Mouse (Mus musculus) lung, postnatal 0 days (tissue): Measurements from ENCODE around the gene Tmem132a. TPM values are rescaled to one million over a fixed set of nuclear protein-coding genes. Genes with fewer than 3 reads are reported as not detected.

Source experiments
- ATAC-seq: fragments of 200-750 bp; cut with Nextera tagmentation; 2 replicates; pipeline ENCODE4 v1.8.0; 2017; ENCODE audit warnings: moderate library complexity
- DNase-seq: peaks from one replicate; pipeline ENCODE4 v3.0.0-alpha.2; 2016; ENCODE audit warnings: low spot score
- H3K27ac ChIP-seq: fragments of 300-500 bp; sonication (generic); 2 replicates; pipeline ENCODE4 v1.5.1; 2014; ENCODE audit warnings: antibody characterized with exemption, mild to moderate bottlenecking, low read length, mixed read lengths
- H3K27me3 ChIP-seq: fragments of 300-500 bp; sonication (generic); replicated peaks from 2 replicates; pipeline ENCODE4 v1.6.1; 2014; ENCODE audit warnings: low read length, mixed read lengths; ENCODE audit not compliant: insufficient read depth
- H3K36me3 ChIP-seq: fragments of 300-500 bp; sonication (generic); 2 replicates; pipeline ENCODE4 v1.6.1; 2014; ENCODE audit warnings: low read length, mixed read lengths; ENCODE audit not compliant: insufficient read depth
- H3K4me1 ChIP-seq: fragments of 300-500 bp; sonication (generic); 2 replicates; pipeline ENCODE4 v1.6.1; 2014; ENCODE audit warnings: antibody characterized with exemption, low read depth, low read length, mixed read lengths; ENCODE audit not compliant: insufficient read depth
- H3K4me2 ChIP-seq: fragments of 300-500 bp; sonication (generic); replicated peaks from 2 replicates; pipeline ENCODE4 v1.6.1; 2014; ENCODE audit warnings: low read depth, mild to moderate bottlenecking, low read length, moderate library complexity, mixed read lengths
- H3K4me3 ChIP-seq: fragments of 300-500 bp; sonication (generic); 2 replicates; pipeline ENCODE4 v1.5.1; 2014; ENCODE audit warnings: low read depth, low read length
- H3K9ac ChIP-seq: fragments of 300-500 bp; sonication (generic); replicated peaks from 2 replicates; pipeline ENCODE4 v1.6.1; 2014; ENCODE audit warnings: low read depth, mild to moderate bottlenecking
- H3K9me3 ChIP-seq: fragments of 300-500 bp; sonication (generic); 2 replicates; pipeline ENCODE4 v1.6.1; 2016; ENCODE audit warnings: low read length, mixed read lengths
- CTCF ChIP-seq: IDR thresholded peaks from 2 replicates; pipeline ENCODE4 v1.5.1; 2016; ENCODE audit warnings: antibody characterized with exemption, mild to moderate bottlenecking
- EP300 ChIP-seq: IDR thresholded peaks from 2 replicates; pipeline ENCODE4 v1.6.1; 2016; ENCODE audit warnings: antibody characterized with exemption, mild to moderate bottlenecking, control low read depth
- WGBS: fragments of 180-500 bp; shearing (Covaris S2); extraction: QIAGEN DNeasy Blood & Tissue Kit; methylation state at CpG from one replicate; pipeline ENCODE4 v1.1.7; 2014; 5-methylcytosine and 5-hydroxymethylcytosine counted together
- polyA plus RNA-seq: library from polyadenylated mRNA; unstranded; fragments of >200 nt; fragmentation: Nextera tagmentation; extraction: Ambion mirVana; gene quantifications from 2 replicates; pipeline ENCODE4 v1.2.1, GENCODE M21; 2015

Tmem132a gene
- polyA plus RNA-seq, 1 experiment from 2014 or later: 15.1 TPM

- DNase-seq: no peak
- WGBS: 38% methylated on average over 2 of the region's 2 CpGs
Observed at GRCm38 (mm10) chr19:10816462-10816861, 53.3 kb downstream of the Tmem132a start.

GRCm38 (mm10) chr19:10815871-10816270 is 53.9 kb downstream of the Tmem132a start:
- 75% methylated on average over 6 of the region's 6 CpGs for WGBS
- no peak overlapping the region for H3K27ac ChIP-seq
- DNase-seq (no peak), ATAC-seq (no peak)
- TF ChIP-seq CTCF: no peak
- no peak for TF ChIP-seq EP300
- H3K27me3 ChIP-seq: no peaks in the 10 kb centered on the region
- H3K36me3 ChIP-seq: no peaks in the 10 kb centered on the region
- peaks cover 5% of the 10 kb centered on the region; the same call in 1 of the 2 replicates for H3K4me1 ChIP-seq
- H3K9ac ChIP-seq: no peak overlapping the region
- no peaks in the 10 kb centered on the region for H3K9me3 ChIP-seq
- H3K4me3 ChIP-seq: no peak overlapping the region
- no peak overlapping the region for H3K4me2 ChIP-seq

More at GRCm38 (mm10) chr19:10816462-10816861, 53.3 kb downstream of the Tmem132a start:
- Histone ChIP-seq H3K4me2 (no peak overlapping the region), H3K4me3 (no peak overlapping the region), H3K9me3 (no peaks in the 10 kb centered on the region), H3K27me3 (no peaks in the 10 kb centered on the region), H3K36me3 (no peaks in the 10 kb centered on the region), H3K27ac (no peak overlapping the region), H3K9ac (no peak overlapping the region), H3K4me1 (peaks cover 5% of the 10 kb centered on the region; the same call in 1 of the 2 replicates)
- no peak for ATAC-seq
- no peak for TF ChIP-seq CTCF
- TF ChIP-seq EP300: no peak

GRCm38 (mm10) chr19:10813905-10814304 is 55.8 kb downstream of the Tmem132a start:
- Histone ChIP-seq H3K36me3 (no peaks in the 10 kb centered on the region), H3K4me1 (peaks cover 5% of the 10 kb centered on the region; the same call in 1 of the 2 replicates), H3K9me3 (no peaks in the 10 kb centered on the region), H3K27ac (no peak overlapping the region), H3K4me2 (no peak overlapping the region), H3K9ac (no peak overlapping the region), H3K4me3 (no peak overlapping the region), H3K27me3 (no peaks in the 10 kb centered on the region)
- no peak for TF ChIP-seq EP300
- no peak for TF ChIP-seq CTCF
- no peak for ATAC-seq
- 62% methylated on average over 7 of the region's 7 CpGs for WGBS
- no peak for DNase-seq

DNA sequence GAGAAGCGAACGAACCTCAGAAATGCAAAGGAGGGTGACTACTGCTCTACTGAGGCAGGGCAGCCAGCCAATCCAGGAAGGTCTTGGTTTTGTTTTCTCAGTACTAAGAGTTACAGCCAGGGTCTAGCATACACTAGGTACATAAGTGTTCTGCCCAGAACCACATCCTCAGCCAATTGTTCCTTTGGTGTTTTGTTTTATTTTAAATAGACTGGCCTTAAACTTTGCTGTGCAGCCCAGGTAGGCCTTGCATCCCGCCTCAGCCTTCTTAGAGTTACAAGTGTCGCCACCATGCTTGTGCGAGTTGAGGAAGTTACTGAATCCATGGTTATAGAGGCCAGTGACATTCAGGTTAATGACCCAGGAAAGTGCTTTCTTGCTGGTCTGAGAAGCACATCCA is 56.7 kb downstream of the Tmem132a start:
- DNase-seq (no peak), ATAC-seq (no peak)
- Histone ChIP-seq H3K27me3 (no peaks in the 10 kb centered on the region), H3K27ac (no peak overlapping the region), H3K9me3 (no peaks in the 10 kb centered on the region), H3K4me3 (no peak overlapping the region), H3K4me2 (no peak overlapping the region), H3K36me3 (no peaks in the 10 kb centered on the region), H3K9ac (no peak overlapping the region), H3K4me1 (peaks cover 1% of the 10 kb centered on the region; the same call in 1 of the 2 replicates)
- TF ChIP-seq CTCF (no peak), EP300 (no peak)
- 91% methylated on average over 5 of the region's 5 CpGs for WGBS

- Histone ChIP-seq H3K9me3 (no peaks in the 10 kb centered on the region), H3K4me1 (no peaks in the 10 kb centered on the region), H3K4me3 (no peak overlapping the region), H3K9ac (no peak overlapping the region), H3K36me3 (no peaks in the 10 kb centered on the region), H3K27ac (no peak overlapping the region), H3K4me2 (no peak overlapping the region), H3K27me3 (no peaks in the 10 kb centered on the region)
- 77% methylated on average over 6 of the region's 6 CpGs for WGBS
- no peak for ATAC-seq
- TF ChIP-seq EP300 (no peak), CTCF (no peak)
- no peak for DNase-seq
Observed at GRCm38 (mm10) chr19:10811471-10811870, 58.3 kb downstream of the Tmem132a start.

- ATAC-seq: peak; percentile 87
- 33% methylated on average over 4 of the region's 4 CpGs for WGBS
- H3K27ac ChIP-seq: no peak overlapping the region
- no peaks in the 10 kb centered on the region for H3K4me1 ChIP-seq
- H3K36me3 ChIP-seq: no peaks in the 10 kb centered on the region
- H3K9ac ChIP-seq: no peak overlapping the region
- no peak for TF ChIP-seq EP300
- TF ChIP-seq CTCF: no peak
- no peak overlapping the region for H3K4me2 ChIP-seq
- H3K9me3 ChIP-seq: no peaks in the 10 kb centered on the region
- H3K27me3 ChIP-seq: no peaks in the 10 kb centered on the region
- H3K4me3 ChIP-seq: no peak overlapping the region
- peak; percentile 63 for DNase-seq
Observed at GRCm38 (mm10) chr19:10810176-10810492, 59.6 kb downstream of the Tmem132a start.
